Mouse (Mus musculus) WW6 (cell line): ENCODE results near the gene Aloxe3.

ENCODE experiments used
- DNase-seq: peaks from one replicate; pipeline ENCODE4 v3.0.0-alpha.2; 2013; ENCODE audit warnings: low read depth, low spot score

The Aloxe3 gene

DNA sequence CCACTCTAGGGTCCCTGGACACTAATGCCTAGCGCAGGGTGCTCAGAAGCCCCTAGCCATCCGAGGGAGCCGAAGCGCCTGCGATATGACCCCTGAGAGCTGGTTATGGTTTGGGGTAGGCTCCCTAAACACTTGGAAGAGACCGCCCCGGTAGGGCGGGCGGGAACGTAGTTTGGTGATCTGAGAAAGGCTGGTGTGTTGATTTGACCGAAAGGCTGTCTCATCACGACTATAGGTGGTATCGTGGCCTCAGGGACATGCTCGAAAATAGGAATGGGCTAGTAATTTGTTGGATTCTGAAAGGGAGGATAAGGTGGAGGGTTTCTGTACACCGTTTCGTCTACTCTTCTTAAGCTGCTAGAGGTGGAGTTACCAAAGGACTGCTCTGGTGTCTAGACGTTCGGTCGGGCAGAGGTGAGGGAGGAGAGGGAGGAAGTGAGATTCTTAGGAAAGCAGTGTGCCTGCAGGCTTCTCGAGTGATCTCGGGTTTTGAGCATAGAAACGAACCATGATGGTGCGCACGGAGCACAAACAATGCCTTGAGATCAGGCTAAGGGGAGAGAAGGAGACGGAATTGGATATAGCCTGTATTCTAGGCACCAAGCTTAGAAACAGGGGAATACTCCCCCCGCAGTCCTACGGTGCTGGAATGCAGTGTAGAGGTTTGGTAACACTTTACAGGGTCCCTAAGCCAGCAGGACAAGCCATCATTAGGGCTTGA is 30.0 kb upstream of the Aloxe3 start:
- no peak for DNase-seq

GRCm38 (mm10) chr11:69096360-69096986 is 29.2 kb upstream of the Aloxe3 start:
- DNase-seq: no peak

DNA sequence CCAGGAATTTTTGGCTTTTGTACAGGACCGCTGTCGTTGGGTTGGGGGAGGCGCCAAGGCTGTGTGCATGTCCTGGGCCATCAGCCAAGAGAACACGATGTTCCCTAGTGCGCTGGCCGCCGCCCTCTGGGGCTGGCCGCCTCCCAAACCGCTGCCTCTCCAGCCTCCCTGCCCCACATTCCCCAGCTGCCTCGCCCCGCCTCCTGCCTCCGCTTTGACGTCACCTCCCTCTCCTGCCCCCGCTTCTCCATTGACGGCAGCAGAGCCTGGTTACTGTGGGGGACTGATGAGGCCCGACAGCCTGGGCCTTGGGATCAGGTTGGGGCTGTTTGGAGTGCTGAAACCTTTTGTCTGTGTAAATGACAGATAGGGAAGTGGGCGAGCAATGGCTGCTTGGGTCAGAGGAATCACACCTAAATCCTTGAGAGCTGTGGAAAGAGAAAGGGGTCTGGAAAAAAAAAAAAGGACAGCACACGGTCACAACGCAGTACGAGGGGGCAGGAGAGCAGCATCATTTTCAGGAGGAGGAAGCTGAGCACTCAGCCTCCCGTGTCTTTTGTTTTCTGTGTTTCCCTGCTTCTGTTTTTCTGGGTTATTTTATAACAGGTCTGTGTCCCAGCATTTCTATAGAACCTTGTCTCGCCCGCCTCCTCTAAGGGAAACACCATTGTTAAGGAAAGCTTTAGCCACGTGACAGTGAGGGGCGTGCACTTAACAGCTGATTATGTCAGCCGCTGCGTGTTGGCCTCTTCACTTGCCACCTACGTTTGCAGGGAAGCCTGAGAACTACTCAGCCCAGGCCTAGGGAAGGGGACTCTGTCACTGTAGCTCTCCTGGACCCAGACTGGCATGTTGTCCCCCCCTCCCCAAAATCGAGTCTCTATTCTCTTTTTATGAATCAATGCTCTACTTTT is 28.5 kb upstream of the Aloxe3 start:
- no peak for DNase-seq

DNA sequence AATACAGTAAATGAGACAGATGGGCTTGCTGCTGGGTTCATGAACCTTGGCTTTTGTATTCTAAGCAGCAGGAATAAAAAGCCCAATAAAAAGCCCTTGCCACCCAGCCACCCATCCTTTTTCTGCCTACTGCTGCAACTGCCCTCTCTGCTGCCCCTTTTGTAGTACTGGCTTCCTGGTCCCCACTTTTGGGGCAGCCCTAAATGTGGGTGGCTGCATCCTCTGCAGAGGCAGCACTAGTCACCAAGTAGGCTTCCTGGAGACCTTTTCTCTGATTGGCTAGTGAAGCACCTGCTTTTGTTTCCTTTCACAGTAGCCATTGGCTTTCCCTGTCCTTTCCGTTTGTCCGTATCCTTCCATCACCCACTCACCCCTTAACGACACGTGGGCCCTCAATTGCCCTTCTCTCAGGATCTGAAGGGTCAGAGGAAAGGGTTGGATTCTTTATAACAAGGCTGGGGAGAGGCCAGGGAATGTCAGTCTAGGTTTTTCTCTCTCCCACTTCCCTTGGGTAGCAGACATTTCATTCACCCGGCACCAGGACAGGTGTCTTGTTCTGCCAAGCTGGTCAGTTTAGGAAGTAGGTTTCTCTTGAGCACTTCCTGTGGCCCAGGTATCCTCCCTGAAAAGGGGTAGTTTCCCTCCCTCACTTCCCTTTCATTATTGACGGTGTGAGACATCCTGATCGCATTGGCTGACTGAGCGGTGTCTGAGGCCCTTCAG is 27.5 kb upstream of the Aloxe3 start:
- DNase-seq: no peak

GRCm38 (mm10) chr11:69098762-69099091 is 27.0 kb upstream of the Aloxe3 start:
- no peak for DNase-seq

DNA sequence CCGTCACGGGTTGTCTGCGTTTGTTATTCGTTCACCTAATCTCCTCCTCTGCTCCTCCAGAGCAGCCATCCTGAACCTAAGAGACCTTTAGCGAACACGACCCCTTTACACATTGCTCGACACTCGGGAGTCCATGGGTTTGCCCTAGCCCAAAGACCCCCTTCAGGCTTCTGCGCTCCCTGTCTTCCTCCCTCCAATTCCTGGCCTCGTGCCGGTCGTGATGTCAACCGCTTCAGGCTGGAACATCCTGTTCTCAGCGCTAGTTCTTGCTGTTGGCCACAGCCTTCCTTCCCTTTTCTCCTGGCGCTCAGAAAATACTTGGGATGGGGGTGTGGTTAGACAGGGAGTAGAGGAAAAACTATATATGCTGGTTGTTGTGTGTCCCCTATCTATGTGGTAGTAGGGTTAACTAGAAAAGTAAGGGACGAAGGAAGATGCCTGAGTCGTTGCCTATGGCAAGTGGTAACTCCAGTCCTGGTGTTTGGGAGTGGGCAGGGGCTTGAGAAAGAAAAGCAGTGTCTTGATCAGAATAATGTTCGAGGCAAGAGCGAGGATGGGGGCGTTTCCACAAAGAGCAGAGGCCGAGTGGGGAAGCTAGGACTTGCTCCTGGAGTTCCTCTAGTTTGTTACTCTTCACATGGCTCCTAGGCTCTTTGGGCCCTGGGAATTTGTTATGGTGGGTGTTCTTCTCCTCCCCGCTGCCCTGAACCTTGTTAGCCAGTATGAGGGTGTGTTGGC is 26.4 kb upstream of the Aloxe3 start:
- no peak for DNase-seq

DNA sequence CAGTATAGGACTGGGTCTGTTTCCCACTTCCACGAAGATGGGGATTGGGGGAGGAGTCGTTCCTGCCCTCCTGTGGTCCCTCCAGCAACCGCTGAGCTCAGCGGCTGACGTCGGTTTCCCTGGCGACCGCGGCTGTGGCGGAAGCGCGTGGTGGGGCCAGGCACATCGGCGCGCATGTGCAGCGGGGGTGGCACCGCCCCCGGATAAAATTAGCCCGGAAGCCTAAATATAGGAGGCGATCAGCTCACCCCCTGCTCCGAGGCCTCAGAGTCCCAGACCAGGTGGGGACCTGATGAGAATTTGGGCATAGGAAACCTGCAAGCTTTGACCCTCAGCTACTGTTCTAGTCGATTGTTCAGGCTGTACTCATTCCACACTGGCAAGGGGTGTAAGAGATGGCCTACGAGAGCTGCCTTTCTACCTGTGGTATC is 25.8 kb upstream of the Aloxe3 start:
- DNase-seq: no peak

DNA sequence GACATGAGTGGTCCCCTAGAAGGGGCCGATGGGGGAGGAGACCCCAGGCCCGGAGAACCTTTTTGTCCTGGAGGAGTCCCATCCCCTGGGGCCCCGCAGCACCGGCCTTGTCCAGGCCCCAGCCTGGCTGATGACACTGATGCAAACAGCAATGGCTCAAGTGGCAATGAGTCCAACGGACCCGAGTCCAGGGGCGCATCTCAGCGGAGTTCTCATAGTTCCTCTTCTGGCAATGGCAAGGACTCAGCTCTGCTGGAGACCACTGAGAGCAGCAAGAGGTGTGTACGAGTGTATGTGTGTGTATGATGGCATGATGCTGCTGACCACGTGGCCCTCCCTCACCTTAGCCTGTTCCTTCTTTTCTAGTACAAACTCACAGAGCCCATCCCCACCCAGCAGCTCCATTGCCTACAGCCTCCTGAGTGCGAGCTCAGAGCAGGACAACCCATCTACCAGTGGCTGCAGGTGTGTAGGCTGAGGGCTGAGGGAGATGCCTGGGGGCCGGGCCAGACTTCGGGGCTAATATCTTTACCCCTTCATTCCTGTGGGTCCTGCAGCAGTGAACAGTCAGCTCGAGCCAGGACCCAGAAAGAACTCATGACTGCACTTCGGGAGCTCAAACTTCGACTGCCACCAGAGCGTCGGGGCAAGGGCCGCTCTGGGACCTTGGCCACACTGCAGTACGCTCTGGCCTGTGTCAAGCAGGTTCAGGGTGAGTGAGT is 24.9 kb upstream of the Aloxe3 start:
- no peak for DNase-seq

DNA sequence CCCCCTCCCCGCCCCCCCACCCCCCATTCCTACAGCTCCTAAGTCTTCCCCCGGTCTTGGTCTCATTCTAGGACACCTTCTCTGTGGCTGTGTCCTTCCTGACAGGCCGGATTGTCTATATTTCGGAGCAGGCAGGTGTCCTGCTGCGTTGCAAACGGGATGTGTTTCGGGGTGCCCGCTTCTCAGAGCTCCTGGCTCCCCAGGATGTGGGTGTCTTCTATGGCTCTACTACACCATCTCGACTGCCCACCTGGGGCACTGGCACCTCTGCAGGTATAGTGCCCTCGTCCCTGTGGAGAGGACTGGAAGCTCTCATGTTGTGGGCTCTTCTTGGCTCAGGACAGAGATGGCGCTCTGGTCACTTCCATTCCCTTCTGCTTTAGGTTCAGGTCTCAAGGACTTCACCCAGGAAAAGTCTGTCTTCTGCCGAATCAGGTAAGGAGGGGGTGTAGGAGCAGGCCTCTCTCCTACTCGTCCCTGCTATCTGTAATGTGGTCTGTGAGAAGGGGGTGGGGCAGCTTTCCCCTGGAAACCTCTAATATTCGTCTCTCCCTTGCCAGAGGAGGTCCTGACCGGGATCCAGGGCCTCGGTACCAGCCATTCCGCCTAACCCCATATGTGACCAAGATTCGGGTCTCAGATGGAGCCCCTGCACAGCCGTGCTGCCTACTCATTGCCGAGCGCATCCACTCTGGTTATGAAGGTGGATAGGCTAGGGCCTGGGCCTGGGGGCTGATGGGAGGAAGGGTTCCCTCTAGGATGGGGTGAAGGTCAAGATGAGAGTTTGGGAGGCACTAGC is 23.9 kb upstream of the Aloxe3 start:
- DNase-seq: no peak

DNA sequence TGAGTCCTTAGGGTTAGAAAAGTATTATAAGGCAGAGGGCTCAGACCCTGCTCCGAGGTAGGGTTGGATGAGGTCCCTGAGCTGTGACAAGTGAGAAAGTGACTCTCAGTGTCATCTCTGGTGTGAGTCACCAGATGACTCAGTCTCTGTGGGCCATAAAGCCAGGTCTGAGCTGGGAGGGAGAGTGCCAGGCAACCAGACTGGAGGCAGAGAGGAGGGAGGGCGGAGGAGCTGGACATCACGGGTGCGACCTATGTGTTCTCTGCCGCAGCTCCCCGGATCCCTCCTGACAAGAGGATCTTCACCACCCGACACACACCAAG is 23.3 kb upstream of the Aloxe3 start:
- DNase-seq: no peak

DNA sequence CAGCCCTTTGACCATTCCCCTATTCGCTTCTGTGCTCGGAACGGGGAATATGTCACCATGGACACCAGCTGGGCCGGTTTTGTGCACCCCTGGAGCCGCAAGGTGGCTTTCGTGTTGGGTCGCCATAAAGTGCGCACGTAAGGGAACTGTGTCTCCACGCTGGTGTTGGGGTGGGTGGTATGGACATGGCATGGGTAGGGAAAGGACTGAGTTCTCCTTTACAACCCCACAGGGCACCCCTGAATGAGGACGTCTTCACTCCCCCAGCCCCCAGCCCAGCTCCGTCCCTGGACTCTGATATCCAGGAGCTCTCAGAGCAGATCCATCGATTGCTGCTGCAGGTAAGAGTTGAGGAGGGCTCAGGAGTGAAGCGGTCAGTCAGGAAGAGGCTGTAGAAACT is 22.6 kb upstream of the Aloxe3 start:
- DNase-seq: no peak

DNA sequence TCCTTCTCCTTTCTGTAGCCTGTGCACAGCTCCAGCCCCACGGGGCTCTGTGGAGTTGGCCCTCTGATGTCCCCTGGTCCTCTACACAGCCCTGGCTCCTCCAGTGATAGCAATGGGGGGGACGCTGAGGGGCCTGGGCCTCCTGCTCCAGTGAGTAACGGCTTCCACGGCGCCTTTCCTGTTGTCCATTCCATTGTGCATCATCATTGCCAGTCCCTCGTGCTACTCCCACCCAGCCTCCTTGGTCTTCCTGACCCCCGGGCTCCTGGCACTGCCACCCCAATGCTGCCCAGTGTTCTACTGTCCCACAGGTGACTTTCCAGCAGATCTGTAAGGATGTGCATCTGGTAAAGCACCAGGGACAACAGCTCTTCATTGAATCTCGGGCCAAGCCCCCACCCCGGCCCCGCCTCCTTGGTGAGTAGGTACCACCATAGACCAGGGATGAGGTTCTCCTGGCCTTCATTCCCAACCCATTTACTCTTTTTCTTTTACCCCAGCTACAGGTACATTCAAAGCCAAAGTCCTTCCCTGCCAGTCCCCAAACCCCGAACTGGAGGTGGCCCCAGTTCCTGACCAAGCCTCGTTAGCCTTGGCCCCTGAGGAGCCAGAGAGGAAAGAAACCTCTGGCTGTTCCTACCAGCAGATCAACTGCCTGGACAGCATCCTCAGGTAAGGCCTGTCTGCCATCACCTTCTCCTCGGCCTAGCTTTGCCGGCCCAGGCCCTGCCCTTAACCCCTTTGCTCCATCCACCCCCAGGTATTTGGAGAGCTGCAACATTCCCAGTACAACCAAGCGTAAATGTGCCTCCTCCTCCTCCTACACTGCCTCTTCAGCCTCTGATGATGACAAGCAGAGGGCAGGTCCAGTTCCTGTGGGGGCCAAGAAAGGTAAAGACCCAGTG is 21.9 kb upstream of the Aloxe3 start:
- DNase-seq: no peak

- DNase-seq: no peak
Observed at GRCm38 (mm10) chr11:69104487-69104886, 21.2 kb upstream of the Aloxe3 start.

DNA sequence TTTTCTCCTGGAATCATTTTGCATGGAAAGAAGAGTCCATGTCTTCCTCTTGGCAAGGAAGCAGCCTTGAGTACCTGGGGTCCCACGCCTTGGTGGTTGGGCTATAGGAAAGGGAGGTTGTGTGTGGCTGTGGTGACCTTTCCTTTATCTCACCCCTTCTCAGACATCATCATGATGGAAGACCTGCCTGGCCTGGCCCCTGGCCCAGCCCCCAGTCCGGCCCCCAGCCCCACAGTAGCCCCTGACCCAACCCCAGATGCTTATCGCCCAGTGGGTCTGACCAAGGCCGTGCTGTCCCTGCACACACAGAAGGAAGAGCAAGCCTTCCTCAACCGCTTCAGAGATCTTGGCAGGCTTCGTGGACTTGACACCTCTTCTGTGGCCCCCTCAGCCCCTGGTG is 20.5 kb upstream of the Aloxe3 start:
- DNase-seq: no peak

DNA sequence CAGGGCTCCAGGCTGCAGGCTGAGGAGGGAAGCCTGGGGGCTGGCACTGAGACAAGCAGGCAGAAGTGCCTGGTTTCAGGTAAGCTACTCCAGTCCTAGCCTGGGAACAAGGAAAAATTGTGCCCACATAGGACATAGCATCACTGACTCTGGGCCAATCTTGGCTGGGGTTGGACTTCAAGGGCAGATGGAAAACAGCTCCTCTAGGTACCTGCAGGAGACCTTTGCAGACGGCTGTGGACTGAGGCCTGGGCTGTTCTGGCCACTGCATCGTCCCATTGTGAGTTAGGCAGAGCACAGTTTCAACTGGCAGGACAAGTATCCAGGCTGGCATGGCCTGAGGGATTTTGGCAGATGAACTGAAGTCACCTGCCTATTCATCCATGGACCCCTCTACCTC is 19.9 kb upstream of the Aloxe3 start:
- no peak for DNase-seq

DNA sequence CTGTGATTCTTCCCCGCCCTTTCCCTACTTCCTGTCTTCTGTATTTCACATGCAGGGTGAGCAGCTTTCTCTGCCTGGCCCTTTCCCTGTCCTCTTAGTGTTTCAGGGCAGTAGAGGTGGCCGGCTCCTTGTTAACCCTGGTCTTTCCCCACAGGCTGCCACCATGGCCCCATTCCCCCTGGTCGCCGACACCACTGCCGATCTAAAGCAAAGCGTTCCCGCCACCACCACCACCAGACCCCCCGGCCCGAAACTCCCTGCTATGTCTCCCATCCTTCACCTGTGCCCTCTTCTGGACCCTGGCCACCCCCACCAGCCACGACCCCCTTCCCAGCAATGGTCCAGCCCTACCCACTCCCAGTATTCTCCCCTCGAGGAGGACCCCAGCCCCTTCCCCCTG is 19.4 kb upstream of the Aloxe3 start:
- DNase-seq: no peak

DNA sequence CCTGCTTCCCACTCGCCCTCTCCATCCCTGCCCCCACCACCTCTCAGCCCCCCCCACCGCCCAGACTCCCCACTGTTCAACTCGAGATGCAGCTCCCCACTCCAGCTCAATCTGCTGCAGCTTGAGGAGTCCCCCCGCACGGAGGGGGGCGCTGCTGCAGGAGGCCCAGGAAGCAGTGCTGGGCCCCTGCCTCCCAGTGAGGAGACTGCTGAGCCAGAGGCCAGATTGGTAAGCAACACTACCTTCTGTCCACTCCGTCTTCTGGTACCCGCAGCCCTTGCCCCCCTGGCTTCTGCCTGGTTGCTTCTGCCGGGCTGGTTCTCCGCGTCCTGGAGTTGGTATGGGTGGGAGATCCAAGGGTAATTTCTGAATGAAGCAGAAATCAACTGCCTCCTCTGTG is 18.9 kb upstream of the Aloxe3 start:
- DNase-seq: no peak

GRCm38 (mm10) chr11:69107676-69108075 is 18.0 kb upstream of the Aloxe3 start:
- no peak for DNase-seq

DNA sequence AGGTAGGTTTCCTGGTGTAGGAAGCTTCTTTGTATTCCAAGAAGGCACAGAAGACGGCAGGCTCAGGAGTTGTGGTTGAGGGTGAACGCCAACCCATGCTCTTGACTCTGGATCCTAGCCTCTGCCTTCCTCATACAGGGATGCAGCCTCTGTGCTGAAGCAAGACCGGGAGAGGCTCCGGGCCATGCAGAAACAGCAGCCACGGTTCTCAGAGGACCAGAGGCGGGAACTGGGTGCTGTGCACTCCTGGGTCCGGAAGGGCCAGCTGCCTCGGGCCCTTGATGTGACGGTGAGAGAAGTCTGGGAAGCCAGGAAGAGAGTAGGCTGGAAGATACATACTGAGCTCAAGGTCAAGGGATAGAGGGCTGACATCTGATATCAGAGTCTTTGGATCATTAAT is 17.5 kb upstream of the Aloxe3 start:
- DNase-seq: no peak
